Mouse (Mus musculus): ENCODE data around the gene Krt76. TPM values are rescaled to one million over a fixed set of nuclear protein-coding genes. Genes with fewer than 3 reads are reported as not detected.

Krt76 gene
- not detected for polyA plus RNA-seq (2017; shearing (Covaris generic))

DNA sequence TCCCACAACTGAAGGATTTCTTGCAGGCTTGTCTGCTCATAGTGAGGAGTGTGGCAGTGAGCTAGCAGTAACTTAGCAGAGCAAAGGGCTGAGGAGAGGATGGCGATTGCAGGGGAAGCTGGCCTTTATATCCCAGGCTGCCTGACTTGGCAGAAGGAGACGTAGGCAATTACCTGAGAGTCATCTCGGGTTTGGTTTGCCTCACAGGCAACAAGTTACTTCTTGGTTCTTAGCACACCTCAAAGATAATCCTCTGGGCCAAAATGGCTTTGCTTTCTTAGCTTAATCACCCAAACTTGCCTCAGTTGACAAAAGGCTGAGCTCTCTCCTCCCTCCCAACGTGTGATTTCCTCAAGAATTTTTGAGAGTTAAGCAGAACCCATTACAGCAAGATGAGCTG, at the start of gene Krt76:
TSS of gene Krt76 (minus strand) at position 101 of the 400 bp plus-strand sequence.

DNA sequence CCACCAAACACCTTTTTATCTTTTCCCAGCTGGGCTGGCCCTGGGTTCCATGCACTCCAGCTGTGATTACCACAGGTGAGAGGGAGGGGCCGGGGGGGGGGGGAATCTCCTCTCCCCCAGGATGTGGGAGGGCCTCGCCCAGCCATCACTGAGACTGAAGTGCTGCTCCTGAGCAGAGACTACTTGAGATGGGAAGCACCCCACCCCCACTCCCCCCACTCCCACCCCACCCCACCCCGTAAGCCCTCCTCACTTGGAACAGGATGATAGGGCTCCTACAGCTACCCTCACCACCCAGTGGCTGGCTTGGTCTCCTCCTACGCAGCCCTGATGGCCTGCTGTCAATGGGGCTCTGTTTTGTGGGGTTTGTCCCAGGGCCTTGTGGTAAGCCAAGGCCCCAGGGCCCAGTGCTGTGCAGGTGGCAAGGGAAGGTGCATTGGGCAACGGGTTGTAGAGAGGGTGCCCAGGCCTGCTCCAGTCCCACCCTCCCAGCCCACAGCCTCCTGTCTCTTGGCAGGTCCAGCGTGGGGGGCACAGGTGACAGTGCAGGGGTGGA, 47.6 kb upstream of the Krt76 start, which contains the start of gene Krt79:
TSS of gene Krt79 (minus strand) at position 51 of the 556 bp plus-strand sequence.

DNA sequence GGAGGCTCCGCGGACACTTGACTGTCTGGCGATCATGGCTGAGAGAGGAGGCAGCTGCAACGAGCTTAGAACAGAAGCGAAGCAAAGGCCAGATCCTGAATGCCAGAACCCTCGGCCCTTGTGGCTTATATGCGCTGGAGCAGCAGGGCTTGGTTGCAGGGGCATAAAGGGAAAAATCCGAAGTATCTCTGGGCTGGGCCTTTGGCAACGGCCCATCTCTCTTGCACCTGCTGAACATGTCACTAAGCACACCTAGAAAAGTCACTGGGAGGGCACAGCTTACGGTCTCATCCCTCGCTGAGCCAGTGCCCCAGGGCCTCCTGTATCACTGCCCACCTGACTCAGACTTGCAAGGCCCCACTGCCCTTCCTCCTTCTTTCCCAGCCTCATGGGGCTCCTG, 31.9 kb upstream of the Krt76 start, which contains the start of gene Krt4:
TSS of gene Krt4 (minus strand) at position 101 of the 400 bp plus-strand sequence.

GRCm38 (mm10) chr15:101869431-101869830, 23.3 kb downstream of the Krt76 start, which contains the start of gene Krt77:
TSS of gene Krt77 (minus strand) at chr15:101869705.

DNA sequence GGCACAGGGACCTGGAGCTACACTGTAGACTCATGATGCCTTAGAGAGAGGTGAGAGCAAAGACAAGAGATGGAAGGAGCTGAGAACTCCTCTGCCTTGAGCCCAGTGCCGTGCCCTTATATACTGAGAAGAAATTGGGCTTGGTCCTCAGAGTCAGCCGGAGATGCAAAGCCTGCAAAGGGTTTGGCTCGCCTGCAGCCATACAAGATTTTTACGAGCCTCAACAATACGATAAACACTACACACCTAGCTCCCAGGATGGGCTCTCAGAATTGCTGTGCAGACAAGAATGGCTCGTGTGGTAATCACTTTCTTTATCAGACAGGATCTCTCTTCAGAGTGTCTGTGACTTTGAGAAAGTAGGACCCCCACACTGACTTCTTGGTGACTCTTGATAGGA, 42.0 kb downstream of the Krt76 start, which contains the start of gene Krt1:
TSS of gene Krt1 (minus strand) at position 101 of the 400 bp plus-strand sequence.

Other genes with a start within 250 kb of the Krt76 start
- not detected for gene Gm5478, start 245.5 kb downstream of the Krt76 start, polyA plus RNA-seq (2017; shearing (Covaris generic))
- not detected for gene Krt6b, start 212.6 kb downstream of the Krt76 start, polyA plus RNA-seq (2017; shearing (Covaris generic))
- gene Krt6a, start 198.6 kb downstream of the Krt76 start, polyA plus RNA-seq (2017; shearing (Covaris generic)), result not detected
- gene Krt5, start 180.0 kb downstream of the Krt76 start, polyA plus RNA-seq (2017; shearing (Covaris generic)), result not detected
- gene Krt71, start 149.8 kb downstream of the Krt76 start, polyA plus RNA-seq (2017; shearing (Covaris generic)), result not detected
- not detected for gene Krt72, start 106.5 kb downstream of the Krt76 start, polyA plus RNA-seq (2017; shearing (Covaris generic))
- gene Krt73, start 90.6 kb downstream of the Krt76 start, polyA plus RNA-seq (2017; shearing (Covaris generic)), result not detected
- not detected for gene Krt2, start 74.8 kb downstream of the Krt76 start, polyA plus RNA-seq (2017; shearing (Covaris generic))
- not detected for gene Krt1, start 42.1 kb downstream of the Krt76 start, polyA plus RNA-seq (2017; shearing (Covaris generic))
- gene Krt77, start 23.2 kb downstream of the Krt76 start, polyA plus RNA-seq (2017; shearing (Covaris generic)), result not detected
- not detected for gene Krt4, start 31.8 kb upstream of the Krt76 start, polyA plus RNA-seq (2017; shearing (Covaris generic))
- not detected for gene Krt79, start 47.4 kb upstream of the Krt76 start, polyA plus RNA-seq (2017; shearing (Covaris generic))
- gene Krt78, start 61.4 kb upstream of the Krt76 start, polyA plus RNA-seq (2017; shearing (Covaris generic)), result not detected
- not detected for gene Krt8, start 111.6 kb upstream of the Krt76 start, polyA plus RNA-seq (2017; shearing (Covaris generic))
- gene Krt18, start 135.3 kb upstream of the Krt76 start, polyA plus RNA-seq (2017; shearing (Covaris generic)), result 0.76 TPM
- 154 TPM for gene Eif4b, start 180.9 kb upstream of the Krt76 start, polyA plus RNA-seq (2017; shearing (Covaris generic))
- gene Tns2, start 207.5 kb upstream of the Krt76 start, polyA plus RNA-seq (2017; shearing (Covaris generic)), result 1.7 TPM
- gene Spryd3, start 243.3 kb upstream of the Krt76 start, polyA plus RNA-seq (2017; shearing (Covaris generic)), result 63.5 TPM